Mouse (Mus musculus): ENCODE measurements around the gene Pon2.
"Not testable (repeated sequence)": the region's sequence is repeated elsewhere in the genome, so short reads cannot be mapped to it uniquely, and the experiment has no call there.

Gene Pon2

GRCm38 (mm10) chr6:5298092-5298554 is at the start of gene Pon2:
TSS of gene Pon2 (minus strand) at chr6:5298455.
- peak; percentile 32 to 36 for DNase-seq (ENCODE audit: low spot score in 2 of 2)

- DNase-seq (ENCODE audit: low spot score in 2 of 2) = no peak
Observed at GRCm38 (mm10) chr6:5344255-5344654, 46.0 kb upstream of the Pon2 start.

- DNase-seq (ENCODE audit: low spot score in 2 of 2) = not testable (repeated sequence)
Observed at GRCm38 (mm10) chr6:5339283-5339682, 41.0 kb upstream of the Pon2 start.

- DNase-seq (ENCODE audit: low spot score in 2 of 2) = not testable (repeated sequence)
Observed at GRCm38 (mm10) chr6:5338781-5339180, 40.5 kb upstream of the Pon2 start.

- not testable (repeated sequence) for DNase-seq (ENCODE audit: low spot score in 2 of 2)
Observed at GRCm38 (mm10) chr6:5336016-5336415, 37.8 kb upstream of the Pon2 start.

GRCm38 (mm10) chr6:5334021-5334420 is 35.8 kb upstream of the Pon2 start:
- no peak for DNase-seq (ENCODE audit: low spot score in 2 of 2)

- peak; percentile 1 to 51 for DNase-seq (ENCODE audit: low spot score in 2 of 2)
Observed at GRCm38 (mm10) chr6:5332560-5333150, 34.4 kb upstream of the Pon2 start.

- no peak for DNase-seq (ENCODE audit: low spot score in 2 of 2)
Observed at GRCm38 (mm10) chr6:5325122-5325521, 26.9 kb upstream of the Pon2 start.

GRCm38 (mm10) chr6:5324101-5324500 is 25.8 kb upstream of the Pon2 start:
- DNase-seq (ENCODE audit: low spot score in 2 of 2) = not testable (repeated sequence)

GRCm38 (mm10) chr6:5316630-5317029 is 18.4 kb upstream of the Pon2 start:
- no peak for DNase-seq (ENCODE audit: low spot score in 2 of 2)

GRCm38 (mm10) chr6:5315053-5315759 is 17.0 kb upstream of the Pon2 start:
- DNase-seq (ENCODE audit: low spot score in 2 of 2) = no peak

- no peak for DNase-seq (ENCODE audit: low spot score in 2 of 2)
Observed at GRCm38 (mm10) chr6:5313951-5314590, 15.8 kb upstream of the Pon2 start.

GRCm38 (mm10) chr6:5310491-5310890 is 12.2 kb upstream of the Pon2 start:
- no peak for DNase-seq (ENCODE audit: low spot score in 2 of 2)

GRCm38 (mm10) chr6:5309595-5310197 is 11.4 kb upstream of the Pon2 start:
- DNase-seq (ENCODE audit: low spot score in 2 of 2) = peak; percentile 28 to 44

GRCm38 (mm10) chr6:5305926-5306325 is 7.7 kb upstream of the Pon2 start:
- DNase-seq (ENCODE audit: low spot score in 2 of 2) = no peak

GRCm38 (mm10) chr6:5304956-5305355 is 6.7 kb upstream of the Pon2 start:
- DNase-seq (ENCODE audit: low spot score in 2 of 2) = no peak

- DNase-seq (ENCODE audit: low spot score in 2 of 2) = no peak
Observed at GRCm38 (mm10) chr6:5300629-5301028, 2.4 kb upstream of the Pon2 start.

GRCm38 (mm10) chr6:5299561-5299960 is 1.3 kb upstream of the Pon2 start:
- no peak for DNase-seq (ENCODE audit: low spot score in 2 of 2)

GRCm38 (mm10) chr6:5297321-5298091 is 749 bp downstream of the Pon2 start:
- DNase-seq (ENCODE audit: low spot score in 2 of 2) = peak; percentile 7 to 12

GRCm38 (mm10) chr6:5296067-5296466 is 2.2 kb downstream of the Pon2 start:
- no peak for DNase-seq (ENCODE audit: low spot score in 2 of 2)

- DNase-seq (ENCODE audit: low spot score in 2 of 2) = no peak
Observed at GRCm38 (mm10) chr6:5294659-5295449, 3.4 kb downstream of the Pon2 start.

Data from frontal cortex, postnatal 36 days (tissue).